Mouse (Mus musculus): Measurements from ENCODE around the gene Krt83. TPM values are rescaled to one million over a fixed set of nuclear protein-coding genes. Genes with fewer than 3 reads are reported as not detected.

The Krt83 gene
- polyA plus RNA-seq, 1 experiment from 2014 or later: not detected

GRCm38 (mm10) chr15:101508247-101508646 lies 16.9 kb upstream of the Krt83 start:
- Histone ChIP-seq H3K4me3 (ENCODE audit: low read depth, low read length) (no peak overlapping the region), H3K9ac (ENCODE audit: low read length) (no peak overlapping the region), H3K36me3 (ENCODE audit: control insufficient read depth, insufficient read depth, low read length) (no peaks in the 10 kb centered on the region), H3K9me3 (ENCODE audit: control insufficient read depth, low read length) (no peaks in the 10 kb centered on the region), H3K27me3 (replicated peaks; ENCODE audit: control insufficient read depth, insufficient read depth, low read length) (no peaks in the 10 kb centered on the region), H3K4me2 (ENCODE audit: low read length) (no peak overlapping the region), H3K27ac (ENCODE audit: low read depth) (no peak overlapping the region), H3K4me1 (replicated peaks; ENCODE audit: control insufficient read depth, insufficient read depth, low read length) (no peaks in the 10 kb centered on the region; the same call in 1 of the 2 replicates)
- 45% methylated on average over 9 of the region's 9 CpGs for WGBS
- DNase-seq (ENCODE audit: low spot score) (no peak), ATAC-seq (replicated peaks; ENCODE audit: low FRiP score, low TSS enrichment, low read depth) (no peak)

- Histone ChIP-seq H3K4me2 (ENCODE audit: low read length) (no peak overlapping the region), H3K27ac (ENCODE audit: low read depth) (no peak overlapping the region), H3K27me3 (replicated peaks; ENCODE audit: control insufficient read depth, insufficient read depth, low read length) (no peaks in the 10 kb centered on the region), H3K9me3 (ENCODE audit: control insufficient read depth, low read length) (no peaks in the 10 kb centered on the region), H3K4me1 (replicated peaks; ENCODE audit: control insufficient read depth, insufficient read depth, low read length) (no peaks in the 10 kb centered on the region; the same call in 1 of the 2 replicates), H3K4me3 (ENCODE audit: low read depth, low read length) (no peak overlapping the region), H3K36me3 (ENCODE audit: control insufficient read depth, insufficient read depth, low read length) (no peaks in the 10 kb centered on the region), H3K9ac (ENCODE audit: low read length) (no peak overlapping the region)
- 49% methylated on average over 14 of the region's 14 CpGs for WGBS
- DNase-seq (ENCODE audit: low spot score): no peak
- ATAC-seq (replicated peaks; ENCODE audit: low FRiP score, low TSS enrichment, low read depth): no peak
These were observed 15.8 kb upstream of the Krt83 start for GRCm38 (mm10) chr15:101506896-101507758.

- H3K4me2 ChIP-seq (ENCODE audit: low read length): no peak overlapping the region
- H3K27ac ChIP-seq (ENCODE audit: low read depth): no peak overlapping the region
- H3K9ac ChIP-seq (ENCODE audit: low read length): no peak overlapping the region
- H3K9me3 ChIP-seq (ENCODE audit: control insufficient read depth, low read length): no peaks in the 10 kb centered on the region
- H3K36me3 ChIP-seq (ENCODE audit: control insufficient read depth, insufficient read depth, low read length): no peaks in the 10 kb centered on the region
- no peaks in the 10 kb centered on the region for H3K27me3 ChIP-seq (replicated peaks; ENCODE audit: control insufficient read depth, insufficient read depth, low read length)
- H3K4me1 ChIP-seq (replicated peaks; ENCODE audit: control insufficient read depth, insufficient read depth, low read length): peaks cover 13% of the 10 kb centered on the region; the same call in 1 of the 2 replicates
- ATAC-seq (replicated peaks; ENCODE audit: low FRiP score, low TSS enrichment, low read depth) (0 out of 2 replicates have a peak, but pooled peaks have one; percentile 19), DNase-seq (ENCODE audit: low spot score) (no peak)
- WGBS: 83% methylated on average over 2 of the region's 2 CpGs
- H3K4me3 ChIP-seq (ENCODE audit: low read depth, low read length): no peak overlapping the region
These were observed 5.9 kb upstream of the Krt83 start for GRCm38 (mm10) chr15:101497181-101497580.

GRCm38 (mm10) chr15:101495266-101495665 lies 4.0 kb upstream of the Krt83 start:
- Histone ChIP-seq H3K27ac (ENCODE audit: low read depth) (no peak overlapping the region), H3K4me1 (replicated peaks; ENCODE audit: control insufficient read depth, insufficient read depth, low read length) (peaks cover 14% of the 10 kb centered on the region; the same call in 1 of the 2 replicates)

GRCm38 (mm10) chr15:101494203-101494602 lies 2.9 kb upstream of the Krt83 start:
- Histone ChIP-seq H3K4me2 (ENCODE audit: low read length) (no peak overlapping the region), H3K4me1 (replicated peaks; ENCODE audit: control insufficient read depth, insufficient read depth, low read length) (peaks cover 14% of the 10 kb centered on the region; the same call in 1 of the 2 replicates), H3K9ac (ENCODE audit: low read length) (no peak overlapping the region), H3K9me3 (ENCODE audit: control insufficient read depth, low read length) (no peaks in the 10 kb centered on the region), H3K36me3 (ENCODE audit: control insufficient read depth, insufficient read depth, low read length) (no peaks in the 10 kb centered on the region), H3K27me3 (replicated peaks; ENCODE audit: control insufficient read depth, insufficient read depth, low read length) (no peaks in the 10 kb centered on the region), H3K4me3 (ENCODE audit: low read depth, low read length) (no peak overlapping the region), H3K27ac (ENCODE audit: low read depth) (no peak overlapping the region)
- DNase-seq (ENCODE audit: low spot score): no peak
- 38% methylated on average over 1 of the region's 1 CpGs for WGBS
- ATAC-seq (replicated peaks; ENCODE audit: low FRiP score, low TSS enrichment, low read depth): no peak

More at GRCm38 (mm10) chr15:101495266-101495665, 4.0 kb upstream of the Krt83 start:
- WGBS: 81% methylated on average over 8 of the region's 8 CpGs
- H3K4me2 ChIP-seq (ENCODE audit: low read length): no peak overlapping the region
- H3K36me3 ChIP-seq (ENCODE audit: control insufficient read depth, insufficient read depth, low read length): no peaks in the 10 kb centered on the region
- no peak overlapping the region for H3K4me3 ChIP-seq (ENCODE audit: low read depth, low read length)
- H3K9ac ChIP-seq (ENCODE audit: low read length): no peak overlapping the region
- ATAC-seq (replicated peaks; ENCODE audit: low FRiP score, low TSS enrichment, low read depth): no peak
- no peaks in the 10 kb centered on the region for H3K9me3 ChIP-seq (ENCODE audit: control insufficient read depth, low read length)
- DNase-seq (ENCODE audit: low spot score): no peak
- H3K27me3 ChIP-seq (replicated peaks; ENCODE audit: control insufficient read depth, insufficient read depth, low read length): no peaks in the 10 kb centered on the region

- Histone ChIP-seq H3K9ac (ENCODE audit: low read length) (no peak overlapping the region), H3K27me3 (replicated peaks; ENCODE audit: control insufficient read depth, insufficient read depth, low read length) (no peaks in the 10 kb centered on the region), H3K9me3 (ENCODE audit: control insufficient read depth, low read length) (no peaks in the 10 kb centered on the region), H3K27ac (ENCODE audit: low read depth) (no peak overlapping the region), H3K4me2 (ENCODE audit: low read length) (no peak overlapping the region), H3K36me3 (ENCODE audit: control insufficient read depth, insufficient read depth, low read length) (no peaks in the 10 kb centered on the region), H3K4me3 (ENCODE audit: low read depth, low read length) (no peak overlapping the region), H3K4me1 (replicated peaks; ENCODE audit: control insufficient read depth, insufficient read depth, low read length) (peaks cover 14% of the 10 kb centered on the region; the same call in 1 of the 2 replicates)
- ATAC-seq (replicated peaks; ENCODE audit: low FRiP score, low TSS enrichment, low read depth) (no peak), DNase-seq (ENCODE audit: low spot score) (no peak)
- WGBS: 90% methylated on average over 6 of the region's 6 CpGs
These were observed 2.4 kb upstream of the Krt83 start for GRCm38 (mm10) chr15:101493713-101494112.

GRCm38 (mm10) chr15:101492718-101493117 lies 1.4 kb upstream of the Krt83 start:
- H3K36me3 ChIP-seq (ENCODE audit: control insufficient read depth, insufficient read depth, low read length): no peaks in the 10 kb centered on the region
- H3K4me2 ChIP-seq (ENCODE audit: low read length): no peak overlapping the region
- no peaks in the 10 kb centered on the region for H3K27me3 ChIP-seq (replicated peaks; ENCODE audit: control insufficient read depth, insufficient read depth, low read length)
- 27% methylated on average over 8 of the region's 8 CpGs for WGBS
- DNase-seq (ENCODE audit: low spot score): no peak
- ATAC-seq (replicated peaks; ENCODE audit: low FRiP score, low TSS enrichment, low read depth): no peak
- H3K27ac ChIP-seq (ENCODE audit: low read depth): no peak overlapping the region
- no peak overlapping the region for H3K4me3 ChIP-seq (ENCODE audit: low read depth, low read length)
- H3K4me1 ChIP-seq (replicated peaks; ENCODE audit: control insufficient read depth, insufficient read depth, low read length): peaks cover 14% of the 10 kb centered on the region; the same call in 1 of the 2 replicates
- H3K9me3 ChIP-seq (ENCODE audit: control insufficient read depth, low read length): no peaks in the 10 kb centered on the region
- no peak overlapping the region for H3K9ac ChIP-seq (ENCODE audit: low read length)

- no peak overlapping the region for H3K9ac ChIP-seq (ENCODE audit: low read length)
- no peaks in the 10 kb centered on the region for H3K27me3 ChIP-seq (replicated peaks; ENCODE audit: control insufficient read depth, insufficient read depth, low read length)
- no peak overlapping the region for H3K27ac ChIP-seq (ENCODE audit: low read depth)
- no peaks in the 10 kb centered on the region for H3K9me3 ChIP-seq (ENCODE audit: control insufficient read depth, low read length)
- no peak overlapping the region for H3K4me2 ChIP-seq (ENCODE audit: low read length)
- ATAC-seq (replicated peaks; ENCODE audit: low FRiP score, low TSS enrichment, low read depth) (no peak), DNase-seq (ENCODE audit: low spot score) (no peak)
- 79% methylated on average over 11 of the region's 11 CpGs for WGBS
- H3K36me3 ChIP-seq (ENCODE audit: control insufficient read depth, insufficient read depth, low read length): no peaks in the 10 kb centered on the region
- no peaks in the 10 kb centered on the region for H3K4me1 ChIP-seq (replicated peaks; ENCODE audit: control insufficient read depth, insufficient read depth, low read length)
- no peak overlapping the region for H3K4me3 ChIP-seq (ENCODE audit: low read depth, low read length)
These were observed 5.2 kb downstream of the Krt83 start for GRCm38 (mm10) chr15:101485911-101486635.
